Mouse (Mus musculus) adrenal gland, postnatal 14 days (tissue): ENCODE data around the gene Rptor. TPM values are rescaled to one million over a fixed set of nuclear protein-coding genes. Genes with fewer than 3 reads are reported as not detected.
"Not testable (repeated sequence)": the region's sequence is repeated elsewhere in the genome, so short reads cannot be mapped to it uniquely, and the experiment has no call there.

ENCODE experiments used
- DNase-seq: peaks from one replicate; pipeline ENCODE4 v3.0.0; 2021; ENCODE audit warnings: mixed read lengths
- total RNA-seq: library from RNA; stranded (reverse); gene quantifications from 2 replicates; pipeline ENCODE4 v1.2.3, GENCODE M21; 2021

Gene Rptor
- total RNA-seq, 1 experiment from 2014 or later = 47.9 TPM

DNA sequence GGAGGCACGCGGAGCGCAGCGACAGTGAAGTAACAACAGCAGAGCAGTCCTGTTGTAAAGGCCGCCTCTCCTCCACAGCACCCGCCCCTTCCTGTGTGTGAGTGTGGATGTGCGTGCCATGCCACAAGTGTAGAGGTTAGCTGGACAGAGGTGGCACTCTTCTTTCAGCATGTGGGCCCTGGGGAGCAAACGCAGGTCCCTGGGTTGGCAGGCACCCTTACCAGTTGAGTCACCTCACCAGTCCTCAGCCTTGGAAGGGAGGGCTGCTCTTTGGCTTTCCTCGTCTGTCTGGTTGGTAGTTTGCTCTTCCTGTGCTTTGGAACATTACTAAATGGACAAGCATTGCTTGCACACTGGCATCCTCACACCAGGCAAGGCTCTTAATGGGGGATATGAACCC, 50.6 kb downstream of the Rptor start:
- DNase-seq = peak; percentile 79

DNA sequence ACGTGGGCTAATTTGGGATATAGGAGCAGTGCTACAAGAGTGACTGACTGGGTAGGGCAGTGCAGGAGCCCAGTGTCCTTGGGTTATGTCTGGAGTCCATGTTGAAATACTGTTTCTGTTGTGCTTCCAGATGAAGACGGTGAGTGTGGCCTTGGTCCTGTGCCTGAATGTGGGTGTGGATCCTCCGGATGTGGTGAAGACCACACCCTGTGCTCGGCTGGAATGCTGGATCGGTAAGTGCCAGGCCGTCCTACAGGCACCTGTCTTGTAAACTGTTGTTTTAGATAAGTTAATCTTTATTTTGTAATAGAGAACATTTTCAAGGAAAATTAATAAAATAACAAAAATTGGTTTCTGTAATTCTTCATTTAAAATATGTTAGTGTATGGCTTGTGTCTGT, 54.8 kb downstream of the Rptor start:
- no peak for DNase-seq

DNA sequence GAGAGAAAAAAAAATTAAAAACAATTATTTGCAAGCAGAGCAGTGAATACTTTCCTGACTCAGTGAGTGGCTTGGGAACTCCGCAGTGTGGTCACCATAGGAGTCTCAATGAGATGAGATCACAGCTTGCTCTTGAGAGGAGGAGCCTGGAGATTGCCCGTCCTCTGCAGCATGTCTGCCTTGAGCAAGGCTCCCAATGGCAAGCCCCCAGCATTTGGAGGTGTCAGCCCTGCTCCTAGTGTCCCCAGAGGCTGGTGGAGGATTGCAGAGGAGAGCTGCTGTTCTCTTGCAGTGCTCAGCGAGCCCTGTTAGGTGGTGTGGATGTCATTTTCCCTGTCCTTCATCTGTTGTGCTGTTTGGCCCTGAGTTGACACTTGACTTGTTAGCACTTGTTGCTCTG, 56.6 kb downstream of the Rptor start:
- DNase-seq = no peak

DNA sequence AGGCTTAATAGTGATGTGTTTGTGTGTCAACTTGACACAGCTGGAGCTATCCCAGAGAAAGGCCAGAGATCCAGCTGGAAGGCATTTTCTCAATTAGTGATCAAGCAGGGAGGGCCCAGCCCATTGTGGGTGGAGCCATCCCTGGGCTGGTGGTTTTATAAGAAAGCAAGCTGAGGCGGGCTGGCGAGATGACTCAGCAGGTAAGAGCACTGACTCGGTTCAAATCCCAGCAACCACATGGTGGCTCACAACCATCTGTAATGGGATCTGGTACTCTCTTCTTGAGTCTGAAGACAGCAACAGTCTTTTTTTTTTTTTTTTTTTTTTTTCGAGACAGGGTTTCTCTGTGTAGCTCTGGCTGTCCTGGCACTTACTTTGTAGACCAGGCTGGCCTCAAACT, 58.8 kb downstream of the Rptor start:
- not testable (repeated sequence) for DNase-seq

DNA sequence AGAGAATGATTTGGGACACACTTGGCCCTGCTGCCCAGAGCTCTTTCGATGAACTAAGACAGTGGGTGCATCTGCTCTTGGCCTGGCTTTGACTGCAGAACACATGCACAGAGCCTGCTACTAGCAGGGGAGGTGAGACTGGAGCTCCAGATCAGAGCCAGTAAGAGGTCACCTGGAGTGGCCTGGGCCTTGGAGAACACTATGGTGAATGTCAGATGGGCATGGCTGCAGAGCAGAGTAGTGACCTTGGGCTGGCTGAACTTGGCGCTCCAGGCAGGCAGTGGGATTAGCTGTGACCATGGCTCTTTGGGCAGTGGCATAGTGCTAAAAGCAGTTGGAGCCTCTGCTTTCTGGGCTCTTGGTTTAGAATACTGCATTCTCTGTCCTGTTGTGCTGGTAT, 61.2 kb downstream of the Rptor start:
- peak; percentile 72 for DNase-seq

DNA sequence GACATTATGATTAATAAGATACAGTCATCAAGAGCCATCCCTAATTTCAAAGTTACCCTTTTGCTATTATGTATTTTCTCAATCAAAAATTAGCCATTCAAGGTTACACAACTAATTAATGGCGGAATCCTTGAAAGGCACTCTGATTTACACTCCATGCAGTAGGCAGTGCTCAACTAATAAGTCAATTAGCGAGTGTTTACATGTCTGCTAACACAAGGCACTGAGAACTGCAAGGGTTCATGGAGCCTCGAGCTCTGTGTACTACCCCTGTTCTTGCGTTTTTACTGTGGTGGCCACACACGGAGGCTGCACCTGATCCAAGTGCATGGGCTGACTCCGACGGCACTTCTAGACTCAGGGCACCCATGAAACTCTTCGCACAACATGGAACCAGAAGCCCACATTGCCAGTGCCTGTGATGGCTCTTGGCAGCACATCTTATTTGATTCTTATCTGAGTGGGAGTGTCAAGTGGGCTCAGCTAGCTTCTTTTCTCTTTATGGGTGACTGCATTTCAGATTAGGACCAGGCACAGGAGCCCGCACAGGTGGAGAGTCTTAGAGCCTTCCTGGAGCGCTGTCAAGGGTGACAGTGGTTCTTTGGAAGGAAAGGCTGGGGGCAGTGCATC, 62.1 kb downstream of the Rptor start:
- no peak for DNase-seq

DNA sequence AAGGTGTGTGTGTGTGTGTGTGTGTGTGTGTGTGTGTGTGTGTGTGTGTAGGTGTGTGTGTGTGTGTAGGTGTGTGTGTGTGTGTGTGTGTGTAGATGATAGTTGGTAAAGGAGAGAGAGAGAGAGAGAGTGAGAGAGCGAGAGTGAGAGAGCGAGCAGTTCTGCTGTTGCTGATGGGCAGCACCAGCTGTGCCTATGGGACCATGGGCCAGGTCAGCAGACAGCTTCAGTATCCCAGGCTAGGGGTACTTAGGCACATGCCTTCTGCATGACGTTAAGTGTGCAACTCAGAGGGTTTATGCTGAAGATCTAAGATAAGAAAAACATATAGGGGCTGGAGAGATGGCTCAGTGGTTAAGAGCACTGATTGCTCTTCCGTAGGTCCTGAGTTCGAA, 62.6 kb downstream of the Rptor start:
- DNase-seq = no peak

DNA sequence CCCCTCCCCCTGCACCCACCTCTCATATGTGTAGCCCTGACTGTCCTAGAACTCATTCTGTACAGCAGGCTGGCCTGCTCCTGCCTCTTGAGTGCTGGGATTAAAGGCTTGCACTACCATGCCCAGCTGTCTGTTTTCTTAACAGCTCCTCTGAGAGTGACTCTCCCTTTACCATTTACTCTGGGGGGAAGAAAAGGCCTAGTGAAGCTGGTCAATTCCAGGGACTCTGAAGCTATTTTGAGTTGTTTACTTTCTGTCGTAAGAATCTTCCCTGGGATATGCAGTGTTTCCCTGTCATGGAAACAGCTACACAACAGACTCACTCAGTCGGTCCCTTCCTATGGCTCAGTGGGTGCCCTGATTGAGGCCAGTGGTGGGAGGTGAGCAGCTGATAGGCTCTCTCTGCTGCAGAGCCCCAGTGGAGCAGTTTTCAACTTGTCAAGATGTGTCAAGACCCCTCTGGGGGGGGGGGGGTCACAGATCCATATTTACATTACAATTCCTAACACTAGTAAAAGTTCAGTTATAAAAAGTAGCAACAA, 63.9 kb downstream of the Rptor start:
- DNase-seq = no peak

DNA sequence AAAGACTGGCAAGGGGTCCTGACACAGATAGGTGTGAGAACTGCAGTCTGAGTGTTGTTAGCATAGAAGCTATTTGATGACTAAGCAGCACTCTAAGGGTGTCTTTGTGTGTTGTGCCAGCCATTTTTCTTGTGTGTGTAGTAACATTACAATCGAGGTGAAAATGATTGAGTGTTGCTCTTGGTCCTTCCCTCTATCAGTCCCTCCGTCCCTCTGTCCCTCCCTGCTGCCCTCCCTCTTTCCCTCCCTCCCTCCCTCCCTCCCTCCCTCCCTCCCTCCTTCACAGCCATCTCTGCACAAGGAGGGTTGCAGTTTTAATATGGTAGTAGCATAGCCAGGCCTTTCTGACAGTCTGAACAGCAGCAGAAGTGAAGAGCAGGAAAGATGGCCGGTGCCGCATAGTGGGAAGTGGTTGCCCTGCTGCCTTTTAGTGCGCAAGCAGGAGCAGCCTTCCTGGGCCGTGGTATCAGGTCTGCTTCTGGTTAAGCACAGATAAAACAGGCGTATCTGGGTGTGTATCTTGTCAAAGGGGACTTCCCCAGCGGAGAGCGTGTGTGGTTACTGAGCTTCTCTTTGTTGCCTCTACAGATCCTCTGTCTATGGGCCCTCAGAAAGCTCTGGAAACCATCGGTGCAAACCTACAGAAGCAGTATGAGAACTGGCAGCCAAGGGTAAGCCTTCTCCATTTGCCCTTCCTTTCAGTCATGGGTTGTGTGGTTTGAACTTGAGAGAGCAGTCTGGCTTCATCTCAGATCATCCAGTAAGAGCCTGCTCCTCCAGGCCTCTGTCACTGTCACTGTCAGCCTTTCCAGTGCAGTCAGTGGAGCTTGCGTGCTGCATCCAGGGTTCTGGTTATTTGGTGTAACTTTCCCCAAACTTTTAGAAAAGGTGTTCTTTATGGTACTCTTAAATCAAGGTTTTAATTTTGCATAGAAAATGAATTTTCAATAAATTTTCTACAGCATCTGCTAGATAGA, 68.3 kb downstream of the Rptor start:
- DNase-seq = no peak

DNA sequence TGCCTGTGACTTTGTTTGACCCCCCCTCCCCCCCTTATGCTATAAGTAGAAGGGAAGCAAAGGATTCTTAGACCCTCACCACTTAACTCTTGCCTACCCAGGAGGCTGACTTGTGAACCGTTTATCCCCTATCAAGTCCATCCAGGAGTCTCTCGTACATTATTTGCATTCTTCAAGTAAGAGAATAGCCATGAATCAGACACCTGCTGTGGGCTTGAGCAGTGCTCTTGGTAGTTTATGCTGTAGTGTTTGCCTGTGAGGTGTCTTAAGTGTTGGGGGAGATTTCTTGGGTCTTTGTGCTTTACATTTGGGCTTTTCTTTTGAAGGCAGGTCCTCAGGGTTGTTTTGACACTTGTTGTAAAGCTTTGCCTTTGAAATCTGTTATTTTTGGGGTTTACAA, 69.3 kb downstream of the Rptor start:
- no peak for DNase-seq

DNA sequence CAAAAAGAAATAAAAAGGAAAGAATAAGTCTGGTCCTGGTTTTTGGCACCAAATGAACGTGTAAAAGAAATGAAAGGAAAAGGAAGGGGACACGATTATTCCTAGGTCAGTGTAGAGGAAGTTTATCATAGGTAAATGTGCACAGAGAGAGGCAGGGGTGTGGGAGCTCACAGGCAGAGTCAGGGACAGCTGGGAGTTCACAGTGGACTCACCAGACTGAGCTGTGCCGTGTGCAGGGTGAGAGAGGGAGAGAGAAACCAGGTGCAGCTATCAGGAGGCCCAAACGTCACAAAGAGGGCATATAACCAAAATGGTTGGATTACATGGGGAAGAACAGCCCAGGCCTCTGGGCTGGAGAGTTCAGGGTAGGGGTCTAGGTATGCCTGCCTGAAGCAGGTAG, 70.1 kb downstream of the Rptor start:
- DNase-seq = no peak

DNA sequence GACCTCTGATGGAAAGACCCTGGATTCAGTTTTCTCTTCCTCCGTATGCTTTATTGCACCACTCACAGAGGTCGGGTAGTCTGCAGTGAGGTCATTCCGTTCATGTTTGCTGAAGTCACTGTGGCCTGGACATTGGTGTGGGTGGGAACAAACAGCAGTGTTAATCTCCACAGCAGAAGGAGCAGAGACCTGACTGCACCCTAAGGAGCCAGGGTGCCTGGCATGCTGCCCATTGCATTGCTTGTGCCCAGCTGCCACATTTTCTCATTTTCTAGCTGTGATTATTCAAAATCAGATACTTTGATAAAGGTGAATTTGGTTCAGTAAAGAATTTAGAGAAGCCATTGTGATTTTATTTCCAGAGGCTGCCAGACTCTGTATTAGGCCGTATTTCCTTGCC, 72.1 kb downstream of the Rptor start:
- no peak for DNase-seq

DNA sequence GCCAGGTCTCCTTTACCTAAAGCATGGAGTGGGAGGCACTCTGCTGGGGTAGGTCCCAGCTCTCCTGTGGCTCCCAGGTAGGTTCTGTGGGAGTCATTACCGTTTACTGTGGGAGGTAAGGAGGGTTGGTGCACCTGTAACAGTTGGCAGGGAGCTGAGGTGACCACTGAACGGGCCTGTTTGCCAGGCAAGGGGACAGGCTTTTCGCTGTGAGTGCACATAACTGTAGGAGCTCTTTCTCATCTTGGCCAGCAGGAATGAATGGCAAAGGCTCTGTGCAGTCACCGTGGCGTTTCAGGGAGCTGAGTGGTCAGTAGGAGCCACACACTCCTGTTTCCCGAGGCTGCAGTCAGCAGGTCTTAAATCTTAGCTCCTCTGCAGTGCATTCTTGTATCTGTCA, 72.8 kb downstream of the Rptor start:
- DNase-seq = no peak

DNA sequence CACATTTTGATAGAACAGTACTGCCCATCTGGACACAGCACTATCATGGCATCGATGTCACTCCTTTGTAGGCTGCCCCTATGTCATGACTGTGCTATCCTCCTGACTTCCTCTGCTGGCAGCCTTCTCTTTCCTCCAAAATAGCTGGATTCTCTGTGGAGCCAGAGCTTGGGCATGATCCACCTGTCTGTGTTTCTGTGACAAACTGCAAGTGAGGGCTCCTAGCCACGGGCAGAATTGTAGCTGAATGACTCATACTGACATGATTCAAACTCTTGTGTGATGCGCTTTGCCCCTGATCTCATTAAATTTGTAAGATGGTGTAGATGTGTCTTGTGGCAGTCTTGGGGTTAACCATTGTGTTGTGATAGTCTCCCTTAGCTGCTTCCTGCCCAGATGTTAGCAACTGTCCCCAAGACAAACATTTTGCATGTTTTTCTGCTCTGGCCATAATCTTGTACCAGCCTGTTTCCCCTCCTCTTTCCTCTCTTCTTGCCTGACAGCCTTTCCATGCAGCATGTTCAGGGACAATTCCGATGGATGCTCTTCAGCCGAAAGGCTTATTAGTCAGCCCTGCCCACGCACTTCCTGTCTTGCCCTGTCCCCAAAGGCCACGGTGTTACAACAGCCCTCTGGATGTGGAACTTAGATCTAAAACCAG, 74.2 kb downstream of the Rptor start:
- peak; percentile 73 for DNase-seq

DNA sequence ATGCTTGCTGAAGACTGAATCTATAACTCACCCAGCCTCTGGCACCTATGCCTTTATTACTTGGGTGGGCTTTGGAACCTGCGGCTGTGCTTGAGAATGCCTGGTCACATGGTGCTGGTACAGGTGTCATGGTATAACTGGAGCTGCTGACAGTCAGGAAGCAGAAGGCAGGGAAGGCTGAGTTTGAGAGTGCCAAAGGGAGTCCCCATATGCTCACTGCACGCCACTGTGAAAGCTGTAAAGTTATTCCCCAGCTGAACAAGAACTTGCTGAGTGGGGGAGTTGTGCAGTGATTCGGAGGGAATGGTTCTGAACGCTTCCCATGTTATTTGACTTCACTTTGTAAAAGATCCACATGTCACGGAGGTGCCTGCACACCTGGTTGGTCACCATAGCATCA, 75.7 kb downstream of the Rptor start:
- no peak for DNase-seq

DNA sequence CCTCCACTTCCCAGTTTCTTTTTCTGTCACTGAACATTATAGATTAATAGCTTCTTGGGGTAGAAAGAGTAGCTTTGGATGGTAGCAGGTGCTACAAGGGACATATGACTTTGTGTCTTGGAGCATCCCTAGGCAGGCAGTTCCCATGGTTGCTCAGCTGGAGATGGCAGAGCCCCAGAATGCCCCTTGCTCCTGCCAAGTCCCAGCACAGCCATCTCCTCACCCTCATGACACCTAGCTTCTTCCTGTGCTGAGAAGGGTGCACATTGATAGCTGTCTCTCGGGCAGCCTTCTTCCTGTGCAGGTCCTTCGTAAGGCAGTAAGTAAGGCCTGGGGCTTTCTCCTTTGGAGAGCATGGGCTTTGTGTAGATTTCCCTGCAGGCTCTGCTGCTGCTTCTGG, 78.0 kb downstream of the Rptor start:
- no peak for DNase-seq

DNA sequence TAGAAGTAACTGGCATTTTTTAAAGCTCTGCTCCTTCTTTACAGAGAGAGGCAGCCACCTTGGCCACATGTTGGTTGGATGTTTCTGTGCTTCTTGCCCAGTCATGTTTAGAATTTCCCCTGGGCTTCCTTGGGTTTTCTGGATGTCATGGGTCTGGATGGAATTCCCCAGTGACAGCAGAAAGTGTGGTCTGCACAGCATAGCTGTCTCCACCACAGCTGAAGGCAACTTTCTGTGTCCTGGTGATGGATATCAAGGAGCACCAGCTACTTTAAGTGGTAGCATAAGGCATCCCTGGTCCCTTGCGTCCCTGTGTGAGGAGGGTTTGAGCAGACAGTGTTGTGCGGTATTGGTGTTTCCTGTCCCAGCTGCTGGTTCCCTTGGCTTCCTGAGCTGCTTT, 79.6 kb downstream of the Rptor start:
- no peak for DNase-seq

DNA sequence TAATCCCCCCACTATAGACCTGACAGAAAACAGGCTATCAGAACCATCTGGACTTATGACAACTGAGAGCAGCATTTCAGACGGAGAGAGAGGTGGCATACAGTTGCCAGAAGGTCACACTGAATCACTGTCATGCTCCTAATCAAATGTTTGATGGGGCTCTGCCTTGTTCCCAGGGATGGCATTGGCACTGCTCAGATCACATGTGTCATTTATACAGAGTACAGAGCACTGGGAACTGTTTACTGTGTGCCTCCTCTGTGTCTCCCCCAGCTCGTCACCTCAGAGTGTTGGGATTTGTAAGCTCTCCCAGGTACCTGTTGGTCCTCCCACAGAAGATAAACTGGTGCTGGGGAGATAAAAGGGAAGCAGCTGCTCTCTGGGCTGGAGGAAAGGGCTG, 81.1 kb downstream of the Rptor start:
- peak; percentile 55 for DNase-seq

DNA sequence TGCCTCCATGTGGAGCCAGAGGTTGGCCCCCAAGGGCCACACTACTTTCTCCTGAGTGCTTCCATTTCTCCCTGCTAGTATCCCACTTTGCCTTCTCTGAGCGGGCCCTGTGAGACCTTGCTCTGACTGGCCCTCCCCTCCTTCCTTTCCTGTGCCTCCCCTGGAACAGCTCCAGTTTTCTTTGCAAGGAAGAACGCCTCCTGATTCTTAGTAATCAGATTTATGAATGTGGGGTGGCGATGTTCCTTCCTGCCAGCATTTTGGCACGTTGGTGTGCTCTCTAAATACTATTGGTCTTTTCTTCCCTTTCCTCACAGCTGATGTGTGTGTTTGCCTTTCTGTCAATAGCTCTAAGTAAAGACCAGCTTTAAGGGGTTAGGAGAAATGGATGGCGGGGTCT, 82.8 kb downstream of the Rptor start:
- peak; percentile 86 for DNase-seq

DNA sequence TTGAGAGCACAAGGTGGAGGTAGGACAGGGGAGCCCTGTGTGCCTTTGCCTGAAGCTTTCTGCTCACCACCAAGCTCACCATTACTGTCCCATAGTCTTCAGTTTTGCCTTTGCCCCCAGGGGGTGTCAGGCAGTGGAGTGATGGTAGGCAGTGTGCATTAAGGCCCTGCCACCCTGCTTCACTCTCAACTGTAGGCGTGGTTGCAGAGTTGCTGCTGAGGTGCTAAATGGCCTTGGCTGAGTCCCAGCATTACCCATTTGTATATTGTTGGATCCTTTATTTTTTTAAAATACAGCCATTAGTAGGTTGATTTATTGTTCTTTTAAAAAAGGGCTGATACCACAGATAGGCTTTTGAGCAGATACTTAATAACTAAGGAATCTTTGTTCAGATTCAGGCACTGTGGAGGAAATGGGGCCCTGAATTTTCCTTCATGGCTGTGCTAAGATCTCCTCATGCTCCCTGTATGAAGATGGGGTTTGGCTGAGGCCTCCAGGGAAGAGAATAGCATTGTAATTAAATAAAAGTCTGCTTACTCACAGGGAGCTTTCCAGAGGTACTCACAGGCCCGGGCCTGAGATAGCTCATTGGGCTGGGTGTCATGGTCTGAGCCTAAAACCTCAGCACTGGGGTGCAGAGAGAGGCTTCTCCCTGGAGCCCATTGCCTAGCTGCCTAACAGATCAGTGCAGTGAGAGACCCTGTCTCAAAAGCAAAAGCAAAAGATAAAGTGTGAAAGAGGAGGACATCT, 83.4 kb downstream of the Rptor start:
- DNase-seq = peak; percentile 29

DNA sequence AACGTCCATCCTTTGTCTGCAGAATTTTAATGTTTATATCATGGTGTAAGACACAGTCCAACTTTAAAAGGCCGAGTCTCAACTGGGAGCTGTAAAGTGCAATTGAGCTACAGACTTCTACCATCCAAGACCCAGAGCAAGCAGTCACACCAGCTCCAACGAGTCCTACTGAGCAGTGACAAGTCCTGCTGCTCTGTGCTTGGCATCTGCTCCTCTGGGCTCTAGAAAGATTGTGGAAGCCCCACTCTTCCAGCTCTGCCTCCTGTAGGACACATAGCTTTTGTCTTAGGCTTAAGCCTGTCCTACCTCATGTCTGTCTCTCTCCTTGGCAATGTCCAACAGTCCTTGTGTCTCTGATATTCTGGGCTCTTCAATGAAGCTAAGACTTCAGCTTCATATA, 84.6 kb downstream of the Rptor start:
- DNase-seq = no peak

DNA sequence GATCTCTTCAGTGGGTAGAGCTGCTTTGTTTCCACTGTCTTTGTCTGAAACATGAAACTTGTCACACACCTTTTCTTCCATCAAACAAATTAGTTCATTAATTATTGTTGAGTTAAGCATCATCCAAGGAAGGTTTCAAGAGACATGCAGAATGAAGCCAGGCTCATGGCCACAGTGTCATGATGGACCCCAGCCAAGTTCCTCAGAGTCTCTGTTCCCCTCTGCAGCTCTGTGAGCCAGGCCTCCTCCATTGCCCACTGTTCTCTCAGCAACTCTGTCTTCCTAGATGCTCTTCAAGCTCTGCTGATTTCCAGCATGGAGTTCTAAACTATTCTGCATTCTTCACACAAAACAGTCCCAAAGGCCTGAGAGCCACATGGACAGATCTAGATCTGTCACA, 85.3 kb downstream of the Rptor start:
- DNase-seq = peak; percentile 47
